Mouse (Mus musculus): Measurements from ENCODE around the gene Daglb. TPM values are rescaled to one million over a fixed set of nuclear protein-coding genes. Genes with fewer than 3 reads are reported as not detected.
"Not testable (repeated sequence)": the region's sequence is repeated elsewhere in the genome, so short reads cannot be mapped to it uniquely, and the experiment has no call there.

Gene Daglb
- polyA plus RNA-seq, 1 experiment from 2014 or later: 9.0 TPM

GRCm38 (mm10) chr5:143495708-143496107, 31.3 kb downstream of the Daglb start:
- Histone ChIP-seq H3K9me3 (ENCODE audit: control insufficient read depth, low read depth, low read length) (no peaks in the 10 kb centered on the region), H3K27ac (ENCODE audit: low read length) (no peak overlapping the region), H3K36me3 (ENCODE audit: control insufficient read depth, insufficient read depth, low read length) (no peaks in the 10 kb centered on the region), H3K4me2 (replicated peaks; ENCODE audit: low read depth, low read length) (no peak overlapping the region), H3K4me3 (ENCODE audit: low read depth, low read length) (no peak overlapping the region), H3K27me3 (ENCODE audit: control insufficient read depth, insufficient read depth, low read length) (no peaks in the 10 kb centered on the region), H3K4me1 (ENCODE audit: control insufficient read depth, insufficient read depth, low read length) (no peaks in the 10 kb centered on the region), H3K9ac (replicated peaks; ENCODE audit: low read depth, low read length) (no peak overlapping the region)
- ATAC-seq (ENCODE audit: insufficient number of reproducible peaks, insufficient read depth, low FRiP score, low read depth): no peak
- 85% methylated on average over 6 of the region's 6 CpGs for WGBS

- Histone ChIP-seq H3K4me2 (replicated peaks; ENCODE audit: low read depth, low read length) (no peak overlapping the region), H3K4me1 (ENCODE audit: control insufficient read depth, insufficient read depth, low read length) (no peaks in the 10 kb centered on the region), H3K4me3 (ENCODE audit: low read depth, low read length) (no peak overlapping the region), H3K27ac (ENCODE audit: low read length) (no peak overlapping the region), H3K27me3 (ENCODE audit: control insufficient read depth, insufficient read depth, low read length) (no peaks in the 10 kb centered on the region), H3K9ac (replicated peaks; ENCODE audit: low read depth, low read length) (no peak overlapping the region), H3K9me3 (ENCODE audit: control insufficient read depth, low read depth, low read length) (no peaks in the 10 kb centered on the region), H3K36me3 (ENCODE audit: control insufficient read depth, insufficient read depth, low read length) (no peaks in the 10 kb centered on the region)
- no peak for ATAC-seq (ENCODE audit: insufficient number of reproducible peaks, insufficient read depth, low FRiP score, low read depth)
- 76% methylated on average over 3 of the region's 3 CpGs for WGBS
Observed at GRCm38 (mm10) chr5:143497451-143497850, 33.1 kb downstream of the Daglb start.

- WGBS: 81% methylated on average over 7 of the region's 7 CpGs
- no peaks in the 10 kb centered on the region for H3K4me1 ChIP-seq (ENCODE audit: control insufficient read depth, insufficient read depth, low read length)
- no peak for ATAC-seq (ENCODE audit: insufficient number of reproducible peaks, insufficient read depth, low FRiP score, low read depth)
- no peak overlapping the region for H3K4me3 ChIP-seq (ENCODE audit: low read depth, low read length)
- H3K27ac ChIP-seq (ENCODE audit: low read length): no peak overlapping the region
- no peaks in the 10 kb centered on the region for H3K27me3 ChIP-seq (ENCODE audit: control insufficient read depth, insufficient read depth, low read length)
- no peak overlapping the region for H3K4me2 ChIP-seq (replicated peaks; ENCODE audit: low read depth, low read length)
- H3K9me3 ChIP-seq (ENCODE audit: control insufficient read depth, low read depth, low read length): no peaks in the 10 kb centered on the region
- H3K9ac ChIP-seq (replicated peaks; ENCODE audit: low read depth, low read length): no peak overlapping the region
- H3K36me3 ChIP-seq (ENCODE audit: control insufficient read depth, insufficient read depth, low read length): 0 out of 2 replicates have a peak, but pooled peaks cover 4% of the 10 kb centered on the region
Observed at GRCm38 (mm10) chr5:143499197-143499596, 34.8 kb downstream of the Daglb start.

GRCm38 (mm10) chr5:143499686-143500085, 35.3 kb downstream of the Daglb start:
- Histone ChIP-seq H3K9ac (replicated peaks; ENCODE audit: low read depth, low read length) (no peak overlapping the region), H3K9me3 (ENCODE audit: control insufficient read depth, low read depth, low read length) (no peaks in the 10 kb centered on the region), H3K4me3 (ENCODE audit: low read depth, low read length) (no peak overlapping the region), H3K27me3 (ENCODE audit: control insufficient read depth, insufficient read depth, low read length) (no peaks in the 10 kb centered on the region), H3K36me3 (ENCODE audit: control insufficient read depth, insufficient read depth, low read length) (peaks cover 9% of the 10 kb centered on the region; the same call in 1 of the 2 replicates), H3K27ac (ENCODE audit: low read length) (no peak overlapping the region), H3K4me2 (replicated peaks; ENCODE audit: low read depth, low read length) (no peak overlapping the region), H3K4me1 (ENCODE audit: control insufficient read depth, insufficient read depth, low read length) (no peaks in the 10 kb centered on the region)
- 72% methylated on average over 4 of the region's 4 CpGs for WGBS
- no peak; the same call in 1 of the 2 replicates for ATAC-seq (ENCODE audit: insufficient number of reproducible peaks, insufficient read depth, low FRiP score, low read depth)

GRCm38 (mm10) chr5:143500711-143501110, 36.3 kb downstream of the Daglb start:
- not testable (repeated sequence) for H3K9me3 ChIP-seq (ENCODE audit: control insufficient read depth, low read depth, low read length); H3K4me1 ChIP-seq (ENCODE audit: control insufficient read depth, insufficient read depth, low read length); H3K9ac ChIP-seq (replicated peaks; ENCODE audit: low read depth, low read length); H3K27me3 ChIP-seq (ENCODE audit: control insufficient read depth, insufficient read depth, low read length); H3K27ac ChIP-seq (ENCODE audit: low read length); ATAC-seq (ENCODE audit: insufficient number of reproducible peaks, insufficient read depth, low FRiP score, low read depth); H3K4me3 ChIP-seq (ENCODE audit: low read depth, low read length); H3K4me2 ChIP-seq (replicated peaks; ENCODE audit: low read depth, low read length)
- peaks cover 10% of the 10 kb centered on the region; the same call in 1 of the 2 replicates for H3K36me3 ChIP-seq (ENCODE audit: control insufficient read depth, insufficient read depth, low read length)
- WGBS: 86% methylated on average over 13 of the region's 14 CpGs

- Histone ChIP-seq H3K4me1 (ENCODE audit: control insufficient read depth, insufficient read depth, low read length) (no peaks in the 10 kb centered on the region), H3K36me3 (ENCODE audit: control insufficient read depth, insufficient read depth, low read length) (peaks cover 10% of the 10 kb centered on the region; the same call in 1 of the 2 replicates), H3K27me3 (ENCODE audit: control insufficient read depth, insufficient read depth, low read length) (no peaks in the 10 kb centered on the region), H3K9me3 (ENCODE audit: control insufficient read depth, low read depth, low read length) (no peaks in the 10 kb centered on the region), H3K9ac (replicated peaks; ENCODE audit: low read depth, low read length) (no peak overlapping the region), H3K27ac (ENCODE audit: low read length) (no peak overlapping the region), H3K4me2 (replicated peaks; ENCODE audit: low read depth, low read length) (no peak overlapping the region), H3K4me3 (ENCODE audit: low read depth, low read length) (no peak overlapping the region)
- 77% methylated on average over 8 of the region's 8 CpGs for WGBS
- ATAC-seq (ENCODE audit: insufficient number of reproducible peaks, insufficient read depth, low FRiP score, low read depth): no peak
Observed at GRCm38 (mm10) chr5:143501140-143501539, 36.8 kb downstream of the Daglb start.

GRCm38 (mm10) chr5:143501649-143502048, 37.3 kb downstream of the Daglb start:
- H3K9ac ChIP-seq (replicated peaks; ENCODE audit: low read depth, low read length): no peak overlapping the region
- 79% methylated on average over 2 of the region's 2 CpGs for WGBS
- peaks cover 10% of the 10 kb centered on the region; the same call in 1 of the 2 replicates for H3K36me3 ChIP-seq (ENCODE audit: control insufficient read depth, insufficient read depth, low read length)
- H3K4me2 ChIP-seq (replicated peaks; ENCODE audit: low read depth, low read length): no peak overlapping the region
- no peak for ATAC-seq (ENCODE audit: insufficient number of reproducible peaks, insufficient read depth, low FRiP score, low read depth)
- no peaks in the 10 kb centered on the region for H3K4me1 ChIP-seq (ENCODE audit: control insufficient read depth, insufficient read depth, low read length)
- no peaks in the 10 kb centered on the region for H3K9me3 ChIP-seq (ENCODE audit: control insufficient read depth, low read depth, low read length)
- no peaks in the 10 kb centered on the region for H3K27me3 ChIP-seq (ENCODE audit: control insufficient read depth, insufficient read depth, low read length)
- H3K27ac ChIP-seq (ENCODE audit: low read length): no peak overlapping the region
- no peak overlapping the region for H3K4me3 ChIP-seq (ENCODE audit: low read depth, low read length)

GRCm38 (mm10) chr5:143502899-143503557, 38.6 kb downstream of the Daglb start:
- Histone ChIP-seq H3K4me1 (ENCODE audit: control insufficient read depth, insufficient read depth, low read length) (peaks cover 4% of the 10 kb centered on the region; the same call in 1 of the 2 replicates), H3K36me3 (ENCODE audit: control insufficient read depth, insufficient read depth, low read length) (peaks cover 20% of the 10 kb centered on the region), H3K27ac (ENCODE audit: low read length) (no peak overlapping the region), H3K9ac (replicated peaks; ENCODE audit: low read depth, low read length) (no peak overlapping the region), H3K27me3 (ENCODE audit: control insufficient read depth, insufficient read depth, low read length) (no peaks in the 10 kb centered on the region), H3K4me2 (replicated peaks; ENCODE audit: low read depth, low read length) (no peak overlapping the region), H3K9me3 (ENCODE audit: control insufficient read depth, low read depth, low read length) (no peaks in the 10 kb centered on the region), H3K4me3 (ENCODE audit: low read depth, low read length) (no peak overlapping the region)
- ATAC-seq (ENCODE audit: insufficient number of reproducible peaks, insufficient read depth, low FRiP score, low read depth): no peak
- 91% methylated on average over 19 of the region's 19 CpGs for WGBS

- peaks cover 23% of the 10 kb centered on the region for H3K36me3 ChIP-seq (ENCODE audit: control insufficient read depth, insufficient read depth, low read length)
- no peak overlapping the region for H3K4me3 ChIP-seq (ENCODE audit: low read depth, low read length)
- H3K27me3 ChIP-seq (ENCODE audit: control insufficient read depth, insufficient read depth, low read length): no peaks in the 10 kb centered on the region
- H3K9ac ChIP-seq (replicated peaks; ENCODE audit: low read depth, low read length): no peak overlapping the region
- ATAC-seq (ENCODE audit: insufficient number of reproducible peaks, insufficient read depth, low FRiP score, low read depth): no peak
- H3K27ac ChIP-seq (ENCODE audit: low read length): no peak overlapping the region
- WGBS: 93% methylated on average over 6 of the region's 6 CpGs
- H3K9me3 ChIP-seq (ENCODE audit: control insufficient read depth, low read depth, low read length): no peaks in the 10 kb centered on the region
- H3K4me2 ChIP-seq (replicated peaks; ENCODE audit: low read depth, low read length): no peak overlapping the region
- H3K4me1 ChIP-seq (ENCODE audit: control insufficient read depth, insufficient read depth, low read length): peaks cover 9% of the 10 kb centered on the region; the same call in 1 of the 2 replicates
Observed at GRCm38 (mm10) chr5:143503740-143504139, 39.4 kb downstream of the Daglb start.

Data from stomach, embryonic 14.5 days (tissue).